Mouse (Mus musculus) CD8-positive naive resting alpha-beta T cell, adult 2 months (primary cell): ENCODE results near the gene Rab3b.
"Not testable (repeated sequence)": the region's sequence is repeated elsewhere in the genome, so short reads cannot be mapped to it uniquely, and the experiment has no call there.

Experiments
- DNase-seq, 2 experiments: peaks; one replicate each; pipeline ENCODE4 v3.0.0; 2022; ENCODE audit warnings: low read depth in 2 of 2, low spot score in 2 of 2

Rab3b gene

GRCm38 (mm10) chr4:108890876-108891275 is 12.0 kb downstream of the Rab3b start:
- DNase-seq, result no peak

GRCm38 (mm10) chr4:108900421-108900820 is 21.6 kb downstream of the Rab3b start:
- no peak for DNase-seq

GRCm38 (mm10) chr4:108902886-108903285 is 24.0 kb downstream of the Rab3b start:
- DNase-seq, result no peak

- DNase-seq, result no peak
Observed at GRCm38 (mm10) chr4:108903346-108903745, 24.5 kb downstream of the Rab3b start.

- no peak for DNase-seq
Observed at GRCm38 (mm10) chr4:108904076-108904475, 25.2 kb downstream of the Rab3b start.

- no peak for DNase-seq
Observed at GRCm38 (mm10) chr4:108904790-108905189, 25.9 kb downstream of the Rab3b start.

- no peak for DNase-seq
Observed at GRCm38 (mm10) chr4:108905859-108906258, 27.0 kb downstream of the Rab3b start.

- DNase-seq, result no peak
Observed at GRCm38 (mm10) chr4:108907475-108907874, 28.6 kb downstream of the Rab3b start.

GRCm38 (mm10) chr4:108909872-108910425 is 31.1 kb downstream of the Rab3b start:
- no peak for DNase-seq

- DNase-seq, result no peak
Observed at GRCm38 (mm10) chr4:108911866-108912265, 33.0 kb downstream of the Rab3b start.

- no peak for DNase-seq
Observed at GRCm38 (mm10) chr4:108913180-108913579, 34.3 kb downstream of the Rab3b start.

- no peak for DNase-seq
Observed at GRCm38 (mm10) chr4:108914391-108914790, 35.5 kb downstream of the Rab3b start.

GRCm38 (mm10) chr4:108915101-108915500 is 36.2 kb downstream of the Rab3b start:
- DNase-seq, result no peak

- DNase-seq, result no peak
Observed at GRCm38 (mm10) chr4:108917654-108918053, 38.8 kb downstream of the Rab3b start.

- not testable (repeated sequence) for DNase-seq
Observed at GRCm38 (mm10) chr4:108927945-108928344, 49.1 kb downstream of the Rab3b start.

- DNase-seq, result no peak
Observed at GRCm38 (mm10) chr4:108933163-108933562, 54.3 kb downstream of the Rab3b start.

- DNase-seq, result no peak
Observed at GRCm38 (mm10) chr4:108934856-108935255, 56.0 kb downstream of the Rab3b start.

GRCm38 (mm10) chr4:108937848-108938771 is 59.2 kb downstream of the Rab3b start:
- DNase-seq, result no peak

- no peak for DNase-seq
Observed at GRCm38 (mm10) chr4:108940681-108941473, 62.0 kb downstream of the Rab3b start.

GRCm38 (mm10) chr4:108942171-108942570 is 63.3 kb downstream of the Rab3b start:
- DNase-seq, result no peak

GRCm38 (mm10) chr4:108942986-108943720 is 64.3 kb downstream of the Rab3b start:
- no peak for DNase-seq
